In genomic region chr8:41939298-41939697, GRCm38 (mm10) we compare ENCODE assay signal across 32 mouse cellular contexts.
"Had no signal": no experiment of that assay in that cellular context is flagged by ENCODE, and none has a peak within 500 bp of the region (broad histone marks: within the 10 kb centered on the region; RNA-seq: fewer than 3 reads in every experiment).

No protein-coding gene starts in this region.

- H3K27ac ChIP-seq: heart, adult 2 months; heart, embryonic 10.5 days; heart, embryonic 13.5 days; heart, embryonic 15.5 days; hindbrain, embryonic 10.5 days; hindbrain, embryonic 12.5 days; hindbrain, embryonic 13.5 days; hindbrain, embryonic 14.5 days; hindbrain, embryonic 15.5 days; hindbrain, postnatal 0 days; intestine, embryonic 15.5 days; layer of hippocampus, adult 2 months; left cerebral cortex, adult 2 months had no signal

- H3K4me2 ChIP-seq: heart, embryonic 11.5 days; heart, embryonic 12.5 days; heart, embryonic 13.5 days; heart, embryonic 15.5 days; hindbrain, embryonic 12.5 days; hindbrain, embryonic 13.5 days; hindbrain, embryonic 14.5 days; hindbrain, embryonic 15.5 days; intestine, embryonic 15.5 days had no signal

- H3K4me3 ChIP-seq: heart, adult 2 months; heart, embryonic 10.5 days; heart, embryonic 12.5 days; heart, embryonic 13.5 days; heart, embryonic 15.5 days; hindbrain, embryonic 10.5 days; hindbrain, embryonic 12.5 days; hindbrain, embryonic 13.5 days; hindbrain, embryonic 15.5 days; intestine, embryonic 15.5 days; layer of hippocampus, adult 2 months; left cerebral cortex, adult 2 months had no signal

- H3K27me3 ChIP-seq: heart, embryonic 12.5 days; heart, embryonic 13.5 days; heart, embryonic 15.5 days; hindbrain, embryonic 12.5 days; hindbrain, embryonic 13.5 days; hindbrain, embryonic 15.5 days; intestine, embryonic 15.5 days had no signal

- H3K36me3 ChIP-seq: heart, embryonic 10.5 days; heart, embryonic 12.5 days; heart, embryonic 13.5 days; heart, embryonic 15.5 days; hindbrain, embryonic 10.5 days; hindbrain, embryonic 12.5 days; hindbrain, embryonic 13.5 days; hindbrain, embryonic 15.5 days; intestine, embryonic 15.5 days had no signal

- DNase-seq: heart, adult 18-20 months; heart, adult 2 months; heart, postnatal 10 days; heart, postnatal 14 days; heart, postnatal 36 days; heart, postnatal 4 days; kidney, adult 11 months; kidney, adult 8-10 months; kidney, adult 9 months; kidney, postnatal 10 days; kidney, postnatal 14 days; kidney, postnatal 4 days; layer of hippocampus, adult 9-11 months; layer of hippocampus, postnatal 36 days had no signal

- H3K9me3 ChIP-seq: heart, embryonic 10.5 days; heart, embryonic 12.5 days; heart, embryonic 13.5 days; heart, embryonic 15.5 days; hindbrain, embryonic 10.5 days; hindbrain, embryonic 12.5 days; hindbrain, embryonic 13.5 days; hindbrain, embryonic 15.5 days; intestine, embryonic 15.5 days had no signal

- H3K4me1 ChIP-seq: heart, embryonic 10.5 days; heart, embryonic 12.5 days; heart, embryonic 13.5 days; heart, embryonic 15.5 days; hindbrain, embryonic 10.5 days; hindbrain, embryonic 12.5 days; hindbrain, embryonic 13.5 days; hindbrain, embryonic 15.5 days; intestine, embryonic 15.5 days had no signal

- H3K9ac ChIP-seq: heart, embryonic 12.5 days; heart, embryonic 13.5 days; heart, embryonic 15.5 days; hindbrain, embryonic 12.5 days; hindbrain, embryonic 13.5 days; hindbrain, embryonic 14.5 days; hindbrain, embryonic 15.5 days; intestine, embryonic 15.5 days had no signal

- ATAC-seq: hindbrain, embryonic 16.5 days; hindbrain, postnatal 0 days; inflammation-experienced regulatory T-cells, adult 6 months; intestine, embryonic 15.5 days; intestine, embryonic 16.5 days; intestine, postnatal 0 days had no signal
